Mouse (Mus musculus): ENCODE data around the gene Pi4kb. TPM values are rescaled to one million over a fixed set of nuclear protein-coding genes. Genes with fewer than 3 reads are reported as not detected.
A peak's percentile ranks its signal among the peaks of the same experiment; 100 is the strongest.

Gene Pi4kb
- polyA plus RNA-seq, 1 experiment from 2014 or later: 21.1 TPM

GRCm38 (mm10) chr3:95005651-95006050 lies 31.1 kb downstream of the Pi4kb start:
- H3K4me2 ChIP-seq (ENCODE audit: low read length): no peak overlapping the region
- H3K9me3 ChIP-seq (replicated peaks; ENCODE audit: control insufficient read depth, low read length, poor library complexity, severe bottlenecking): no peaks in the 10 kb centered on the region
- H3K27me3 ChIP-seq (ENCODE audit: control insufficient read depth, insufficient read depth, low read depth, low read length): no peaks in the 10 kb centered on the region
- no peak overlapping the region for H3K27ac ChIP-seq (ENCODE audit: low read length)
- WGBS: 88% methylated on average over 3 of the region's 3 CpGs
- H3K36me3 ChIP-seq (ENCODE audit: control insufficient read depth, insufficient read depth, low read length): peaks cover 38% of the 10 kb centered on the region
- H3K4me1 ChIP-seq (ENCODE audit: control insufficient read depth, insufficient read depth, low read length): no peaks in the 10 kb centered on the region
- H3K9ac ChIP-seq (ENCODE audit: low read depth, low read length): no peak overlapping the region
- ATAC-seq: no peak
- no peak overlapping the region for H3K4me3 ChIP-seq (ENCODE audit: low read depth, low read length)

- 91% methylated on average over 9 of the region's 9 CpGs for WGBS
- peaks cover 52% of the 10 kb centered on the region for H3K36me3 ChIP-seq (ENCODE audit: control insufficient read depth, insufficient read depth, low read length)
Measured at GRCm38 (mm10) chr3:95007706-95008105, 33.2 kb downstream of the Pi4kb start.

DNA sequence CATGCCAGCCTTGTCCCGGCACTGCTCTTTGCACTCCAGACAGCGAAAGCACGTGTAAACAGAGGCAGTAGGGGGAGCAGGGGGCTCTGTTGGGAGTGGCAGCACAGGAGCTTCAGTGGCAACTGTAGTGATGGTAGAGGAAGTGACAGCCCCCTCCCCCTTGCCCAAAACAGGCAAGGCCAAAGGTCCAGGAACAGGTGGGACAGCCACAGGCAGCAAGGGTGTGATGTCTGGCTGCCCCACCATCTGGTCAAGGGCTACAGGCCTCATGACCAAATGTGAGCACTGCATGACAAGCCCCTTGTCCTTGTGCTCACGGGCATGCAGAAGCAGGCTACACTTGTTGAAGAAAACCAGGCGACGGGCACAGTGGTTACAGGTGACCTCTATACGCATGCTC lies 35.9 kb downstream of the Pi4kb start:
- H3K4me1 ChIP-seq (ENCODE audit: control insufficient read depth, insufficient read depth, low read length): peaks cover 14% of the 10 kb centered on the region
- H3K27me3 ChIP-seq (ENCODE audit: control insufficient read depth, insufficient read depth, low read depth, low read length): no peaks in the 10 kb centered on the region
- WGBS: 91% methylated on average over 7 of the region's 7 CpGs
- H3K4me3 ChIP-seq (ENCODE audit: low read depth, low read length): no peak overlapping the region
- no peak overlapping the region for H3K9ac ChIP-seq (ENCODE audit: low read depth, low read length)
- no peak overlapping the region for H3K27ac ChIP-seq (ENCODE audit: low read length)
- peaks cover 43% of the 10 kb centered on the region for H3K36me3 ChIP-seq (ENCODE audit: control insufficient read depth, insufficient read depth, low read length)
- no peaks in the 10 kb centered on the region for H3K9me3 ChIP-seq (replicated peaks; ENCODE audit: control insufficient read depth, low read length, poor library complexity, severe bottlenecking)
- ATAC-seq: no peak
- H3K4me2 ChIP-seq (ENCODE audit: low read length): no peak overlapping the region

More at GRCm38 (mm10) chr3:95007706-95008105, 33.2 kb downstream of the Pi4kb start:
- ATAC-seq: no peak
- Histone ChIP-seq H3K4me1 (ENCODE audit: control insufficient read depth, insufficient read depth, low read length) (no peaks in the 10 kb centered on the region), H3K27me3 (ENCODE audit: control insufficient read depth, insufficient read depth, low read depth, low read length) (no peaks in the 10 kb centered on the region), H3K9ac (ENCODE audit: low read depth, low read length) (no peak overlapping the region), H3K9me3 (replicated peaks; ENCODE audit: control insufficient read depth, low read length, poor library complexity, severe bottlenecking) (no peaks in the 10 kb centered on the region), H3K4me2 (ENCODE audit: low read length) (no peak overlapping the region), H3K4me3 (ENCODE audit: low read depth, low read length) (no peak overlapping the region), H3K27ac (ENCODE audit: low read length) (no peak overlapping the region)

GRCm38 (mm10) chr3:95012982-95013381 lies 38.5 kb downstream of the Pi4kb start:
- WGBS: 87% methylated on average over 3 of the region's 3 CpGs
- Histone ChIP-seq H3K27me3 (ENCODE audit: control insufficient read depth, insufficient read depth, low read depth, low read length) (no peaks in the 10 kb centered on the region), H3K4me2 (ENCODE audit: low read length) (peak overlapping the region; percentile 69; the same call in 1 of the 2 replicates), H3K27ac (ENCODE audit: low read length) (no peak overlapping the region), H3K4me3 (ENCODE audit: low read depth, low read length) (no peak overlapping the region), H3K9me3 (replicated peaks; ENCODE audit: control insufficient read depth, low read length, poor library complexity, severe bottlenecking) (no peaks in the 10 kb centered on the region), H3K9ac (ENCODE audit: low read depth, low read length) (no peak overlapping the region), H3K36me3 (ENCODE audit: control insufficient read depth, insufficient read depth, low read length) (peaks cover 27% of the 10 kb centered on the region), H3K4me1 (ENCODE audit: control insufficient read depth, insufficient read depth, low read length) (peaks cover 21% of the 10 kb centered on the region)
- ATAC-seq: no peak

GRCm38 (mm10) chr3:95013699-95014427 lies 39.3 kb downstream of the Pi4kb start:
- Histone ChIP-seq H3K4me1 (ENCODE audit: control insufficient read depth, insufficient read depth, low read length) (peaks cover 21% of the 10 kb centered on the region), H3K9me3 (replicated peaks; ENCODE audit: control insufficient read depth, low read length, poor library complexity, severe bottlenecking) (no peaks in the 10 kb centered on the region), H3K27me3 (ENCODE audit: control insufficient read depth, insufficient read depth, low read depth, low read length) (no peaks in the 10 kb centered on the region), H3K36me3 (ENCODE audit: control insufficient read depth, insufficient read depth, low read length) (peaks cover 20% of the 10 kb centered on the region), H3K4me3 (ENCODE audit: low read depth, low read length) (peak overlapping the region; percentile 86), H3K9ac (ENCODE audit: low read depth, low read length) (peak overlapping the region; percentile 78), H3K27ac (ENCODE audit: low read length) (no peak overlapping the region), H3K4me2 (ENCODE audit: low read length) (peak overlapping the region; percentile 69)
- 10% methylated on average over 13 of the region's 13 CpGs for WGBS
- no peak for ATAC-seq

DNA sequence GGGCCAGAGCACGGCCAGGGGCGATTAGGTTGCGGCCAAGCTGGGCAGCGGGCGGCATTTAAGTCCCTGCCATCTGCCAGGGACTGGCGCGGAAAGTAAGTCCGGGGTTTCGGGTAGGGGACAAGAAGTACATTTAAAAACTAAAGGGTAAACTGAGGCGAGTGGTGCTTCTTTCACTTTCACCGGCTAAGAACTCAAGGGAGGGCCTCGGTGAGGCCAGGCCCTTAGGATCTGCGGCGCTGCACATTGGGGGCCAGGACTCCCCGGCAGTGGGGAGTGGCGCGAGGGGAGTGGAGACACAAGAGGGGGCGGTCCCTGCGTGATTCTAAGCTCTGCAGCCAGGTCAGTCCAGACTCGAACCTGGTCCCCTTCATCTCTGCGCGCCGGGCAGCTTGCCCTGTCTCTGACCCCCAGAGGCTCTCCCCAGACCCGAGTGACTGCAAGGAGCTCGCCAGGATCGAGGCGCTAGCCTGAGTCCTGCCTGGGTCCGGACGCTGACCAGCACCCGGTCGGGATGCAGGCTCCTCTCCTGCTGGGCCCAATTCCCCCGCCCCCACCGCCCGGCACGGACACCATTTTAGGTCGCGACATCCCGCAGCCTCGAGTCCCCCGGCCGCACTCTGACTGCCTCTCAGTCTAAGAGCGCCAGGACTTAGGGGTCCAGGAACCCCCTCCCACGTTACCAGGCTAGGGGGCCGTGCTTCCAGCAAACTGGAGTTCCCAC lies 40.1 kb downstream of the Pi4kb start:
- peak overlapping the region; percentile 78 for H3K9ac ChIP-seq (ENCODE audit: low read depth, low read length)
- peak overlapping the region; percentile 69 for H3K4me2 ChIP-seq (ENCODE audit: low read length)
- H3K27ac ChIP-seq (ENCODE audit: low read length): no peak overlapping the region
- H3K9me3 ChIP-seq (replicated peaks; ENCODE audit: control insufficient read depth, low read length, poor library complexity, severe bottlenecking): no peaks in the 10 kb centered on the region
- peak; percentile 2 for ATAC-seq
- peaks cover 21% of the 10 kb centered on the region for H3K4me1 ChIP-seq (ENCODE audit: control insufficient read depth, insufficient read depth, low read length)
- H3K27me3 ChIP-seq (ENCODE audit: control insufficient read depth, insufficient read depth, low read depth, low read length): no peaks in the 10 kb centered on the region
- H3K4me3 ChIP-seq (ENCODE audit: low read depth, low read length): peak overlapping the region; percentile 86
- 0% methylated on average over 42 of the region's 44 CpGs for WGBS
- peaks cover 18% of the 10 kb centered on the region for H3K36me3 ChIP-seq (ENCODE audit: control insufficient read depth, insufficient read depth, low read length)

- H3K9me3 ChIP-seq (replicated peaks; ENCODE audit: control insufficient read depth, low read length, poor library complexity, severe bottlenecking): no peaks in the 10 kb centered on the region
- H3K4me2 ChIP-seq (ENCODE audit: low read length): peak within 1 kb of the TSS; percentile 75
- peak within 1 kb of the TSS; percentile 97 for H3K27ac ChIP-seq (ENCODE audit: low read length)
- under 1% methylated on average over 31 of the region's 37 CpGs for WGBS
- peak within 1 kb of the TSS; percentile 78 for H3K9ac ChIP-seq (ENCODE audit: low read depth, low read length)
- peak; percentile 99 for ATAC-seq
- H3K36me3 ChIP-seq (ENCODE audit: control insufficient read depth, insufficient read depth, low read length): peaks cover 17% of the 10 kb centered on the region
- H3K4me3 ChIP-seq (ENCODE audit: low read depth, low read length): peak within 1 kb of the TSS; percentile 86
- no peaks in the 10 kb centered on the region for H3K27me3 ChIP-seq (ENCODE audit: control insufficient read depth, insufficient read depth, low read depth, low read length)
- H3K4me1 ChIP-seq (ENCODE audit: control insufficient read depth, insufficient read depth, low read length): peaks cover 21% of the 10 kb centered on the region
Measured at GRCm38 (mm10) chr3:95015337-95015872, 40.9 kb downstream of the Pi4kb start, which contains the start of gene Zfp687. Gene Zfp687 (minus strand): TSS chr3:95015448.

- Histone ChIP-seq H3K36me3 (ENCODE audit: control insufficient read depth, insufficient read depth, low read length) (peaks cover 11% of the 10 kb centered on the region), H3K4me1 (ENCODE audit: control insufficient read depth, insufficient read depth, low read length) (peaks cover 21% of the 10 kb centered on the region), H3K27me3 (ENCODE audit: control insufficient read depth, insufficient read depth, low read depth, low read length) (no peaks in the 10 kb centered on the region), H3K4me2 (ENCODE audit: low read length) (peak overlapping the region; percentile 75), H3K4me3 (ENCODE audit: low read depth, low read length) (peak overlapping the region; percentile 86), H3K9ac (ENCODE audit: low read depth, low read length) (peak overlapping the region; percentile 72), H3K27ac (ENCODE audit: low read length) (peak overlapping the region; percentile 97), H3K9me3 (replicated peaks; ENCODE audit: control insufficient read depth, low read length, poor library complexity, severe bottlenecking) (no peaks in the 10 kb centered on the region)
- peak; percentile 90 for ATAC-seq
- under 1% methylated on average over 40 of the region's 40 CpGs for WGBS
Measured at GRCm38 (mm10) chr3:95015891-95016531, 41.5 kb downstream of the Pi4kb start.

Data from midbrain, embryonic 16.5 days (tissue).